Mouse (Mus musculus) adrenal gland, postnatal 25 days (tissue): ENCODE data around the gene Ift27. TPM values are rescaled to one million over a fixed set of nuclear protein-coding genes. Genes with fewer than 3 reads are reported as not detected.
A peak's percentile ranks its signal among the peaks of the same experiment; 100 is the strongest.

ENCODE experiments used
- DNase-seq: peaks from one replicate; pipeline ENCODE4 v3.0.0; 2021; ENCODE audit warnings: mixed read lengths
- total RNA-seq: library from RNA; stranded (reverse); gene quantifications from 2 replicates; pipeline ENCODE4 v1.2.3, GENCODE M21; 2021

Gene Ift27
- total RNA-seq, 1 experiment from 2014 or later: 20.3 TPM

DNA sequence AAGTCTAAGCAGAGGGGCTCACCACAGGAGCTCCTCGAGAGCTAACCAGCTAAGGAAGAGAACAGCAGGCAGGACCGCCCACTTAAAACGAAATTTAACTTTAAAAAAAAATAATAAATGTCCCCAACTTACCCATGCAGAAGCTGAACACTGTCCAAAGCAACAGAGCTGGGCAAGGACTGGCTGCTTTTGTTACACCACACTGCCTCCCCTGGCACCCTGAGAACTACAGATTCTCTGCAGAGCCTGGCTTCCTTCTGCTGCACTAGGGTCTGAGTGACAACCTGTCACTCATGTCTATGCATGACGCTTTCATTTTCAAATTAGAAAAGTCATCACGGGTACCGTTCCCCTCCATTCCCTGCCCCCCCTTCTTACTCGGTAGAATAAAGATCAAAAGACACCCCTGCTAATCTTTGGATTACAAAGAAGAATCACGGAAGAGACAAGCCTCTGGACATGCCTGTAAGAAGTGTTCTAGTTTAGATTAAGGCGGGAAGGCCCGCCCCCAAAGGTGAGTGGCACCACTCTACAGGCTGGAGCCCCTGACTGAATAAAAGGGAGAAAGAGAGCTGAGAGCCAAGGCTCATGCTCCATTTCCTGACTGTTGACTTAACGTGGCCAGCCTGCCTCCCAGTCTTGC, 1.5 kb downstream of the Ift27 start:
- DNase-seq: no peak

DNA sequence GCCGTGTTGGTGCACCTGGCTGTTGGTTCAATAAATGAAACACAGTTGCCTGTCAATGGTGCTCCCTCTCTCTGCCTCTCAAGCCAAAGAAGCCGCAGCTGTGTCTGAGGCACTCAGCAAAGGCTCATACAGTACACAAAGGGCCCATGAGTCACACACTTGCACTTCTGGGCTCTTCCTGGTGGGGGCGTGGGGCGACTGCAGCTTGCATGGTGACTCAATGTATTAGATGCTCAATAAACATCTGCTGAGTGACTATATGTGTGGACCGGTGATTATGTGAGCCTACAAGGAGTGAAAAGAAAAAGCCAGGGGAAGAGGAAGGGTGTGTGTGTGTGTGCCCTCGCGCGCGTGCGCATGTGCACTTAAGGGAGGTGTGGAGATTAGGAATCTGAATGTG, 2.3 kb downstream of the Ift27 start:
- no peak for DNase-seq

DNA sequence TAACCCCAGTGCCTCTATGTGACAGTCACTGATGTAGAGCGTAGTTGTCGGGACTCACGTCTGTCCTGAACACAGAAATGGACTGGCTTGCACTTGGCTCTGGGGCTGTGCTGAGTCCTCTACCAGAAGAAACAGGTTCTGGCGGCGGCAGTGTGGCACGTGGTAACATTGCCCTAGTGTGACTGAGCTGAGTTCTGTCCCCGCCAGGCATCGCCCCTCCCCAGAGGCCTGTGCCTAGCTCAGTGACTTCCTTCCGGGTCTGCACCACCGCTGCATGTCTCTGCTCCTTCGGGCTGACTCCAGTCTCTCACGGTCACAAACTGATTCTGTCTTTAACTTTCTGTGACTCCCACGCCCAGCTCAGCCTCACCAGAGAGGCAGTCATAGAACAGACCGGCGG, 3.2 kb downstream of the Ift27 start:
- DNase-seq: no peak

DNA sequence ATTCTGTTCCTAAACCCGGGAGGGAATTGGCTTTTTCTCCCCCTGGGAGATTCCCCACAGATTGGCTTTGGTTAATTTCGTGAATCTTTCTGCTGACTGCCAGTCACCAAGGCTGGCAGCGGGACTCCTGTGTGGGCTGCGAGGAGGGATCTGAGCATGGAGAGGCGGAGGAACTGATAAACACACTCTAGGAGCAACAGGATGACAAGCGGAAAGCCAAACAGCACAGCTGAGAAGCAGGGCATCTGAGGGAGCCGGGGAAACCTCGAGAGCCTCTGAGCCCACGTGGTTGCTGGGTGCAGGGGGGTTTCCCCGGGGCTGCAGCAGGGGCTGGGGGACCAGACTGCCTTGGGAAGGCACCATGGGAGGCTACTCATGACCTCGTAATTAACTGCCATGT, 4.3 kb downstream of the Ift27 start:
- DNase-seq: no peak

DNA sequence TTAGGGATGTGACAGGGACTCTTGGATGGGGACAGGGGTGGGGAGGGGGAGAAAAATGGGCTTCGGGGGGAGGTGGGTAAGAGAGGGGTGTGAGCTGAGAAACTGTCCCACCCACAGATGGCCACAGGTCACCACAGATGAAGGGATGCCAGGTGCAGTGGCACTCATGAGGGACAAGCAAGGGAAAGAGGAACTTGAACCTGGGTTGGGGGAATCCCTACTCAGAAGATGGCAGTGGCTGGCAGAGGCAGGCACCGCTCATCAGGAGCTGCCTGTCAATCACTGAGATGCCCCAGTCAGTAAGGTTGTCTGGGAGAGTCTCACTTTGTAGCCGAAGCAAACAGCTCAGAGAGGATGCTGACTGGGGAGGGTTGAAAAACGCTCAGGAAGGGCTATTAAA, 8.6 kb downstream of the Ift27 start:
- no peak for DNase-seq

DNA sequence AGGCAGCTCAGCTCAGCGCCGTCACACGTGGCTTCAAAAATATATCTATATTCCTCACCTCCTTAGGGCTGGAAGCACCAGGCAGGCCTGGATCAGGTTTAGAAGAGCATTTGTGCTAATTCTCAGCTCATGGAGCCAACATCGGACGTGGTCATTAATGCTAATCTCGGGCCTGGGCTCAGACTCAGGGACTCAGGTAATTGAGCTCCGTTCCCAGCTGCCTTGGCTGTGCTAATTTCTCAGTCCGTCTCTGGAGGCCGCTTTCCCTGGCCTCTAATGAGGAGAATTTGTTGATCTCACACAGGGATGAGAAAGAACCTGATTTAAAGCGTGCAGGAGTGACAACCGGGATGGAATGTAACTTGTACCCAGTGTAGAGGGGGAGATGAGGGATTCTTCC, 9.4 kb downstream of the Ift27 start:
- DNase-seq: no peak

DNA sequence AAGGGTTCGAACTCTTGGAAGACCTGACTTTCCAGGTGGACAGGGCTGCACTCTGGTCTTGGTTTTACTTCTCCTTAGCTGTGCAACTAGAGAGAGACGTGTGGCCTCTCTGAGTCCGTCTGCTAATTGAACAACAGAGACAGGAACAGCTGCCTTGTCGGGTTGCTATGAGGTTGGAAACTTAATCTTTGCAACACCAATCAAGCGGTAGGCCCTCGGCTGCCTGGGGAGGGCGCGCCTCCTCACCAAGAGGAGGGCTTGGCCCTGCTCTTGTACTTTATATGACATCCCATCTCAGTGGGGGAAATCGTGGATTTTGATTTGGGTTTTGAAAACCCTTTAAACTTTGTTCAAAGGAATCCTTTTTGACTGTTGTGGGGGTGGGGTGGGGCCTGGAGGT, 12.0 kb downstream of the Ift27 start:
- DNase-seq: no peak

DNA sequence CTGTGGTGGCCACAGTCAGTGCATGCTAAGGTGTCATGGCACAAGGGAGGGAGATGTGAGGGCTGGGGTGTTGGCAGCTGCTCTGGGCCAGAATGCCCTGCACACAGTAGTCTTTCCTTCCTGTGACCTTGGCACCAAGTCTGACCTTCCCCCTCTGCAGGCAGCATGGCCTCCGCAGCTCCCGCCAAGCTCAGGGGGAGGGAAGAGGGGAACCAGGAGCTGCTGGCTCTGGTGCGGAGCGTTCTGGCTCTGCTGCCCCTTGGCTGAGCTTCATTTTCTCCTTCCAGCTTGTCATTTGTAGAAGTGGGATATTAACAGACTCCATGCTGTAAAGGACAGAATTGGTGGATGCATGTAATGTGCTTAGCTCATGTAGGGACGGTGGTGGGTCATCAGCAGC, 15.6 kb downstream of the Ift27 start:
- DNase-seq: no peak

DNA sequence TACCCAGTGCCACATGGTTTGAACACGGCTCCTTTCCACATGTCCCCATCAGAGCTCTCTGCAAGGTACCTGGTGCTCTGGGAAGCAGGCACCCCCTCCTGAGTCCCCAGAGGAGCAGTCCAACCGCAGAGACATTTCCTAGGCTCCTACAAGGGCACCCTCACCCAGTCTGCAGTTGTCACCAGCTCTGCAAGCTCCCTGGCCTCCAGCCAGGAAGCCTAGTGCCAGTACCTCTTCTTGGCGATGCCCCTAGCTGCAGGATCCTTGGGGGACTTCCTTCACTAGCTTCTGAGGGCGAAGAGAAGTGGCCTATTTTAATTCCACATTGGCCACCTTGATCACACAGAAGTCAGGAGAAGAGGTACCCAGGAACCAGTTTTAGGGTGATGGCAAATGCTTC, 16.1 kb downstream of the Ift27 start:
- no peak for DNase-seq

DNA sequence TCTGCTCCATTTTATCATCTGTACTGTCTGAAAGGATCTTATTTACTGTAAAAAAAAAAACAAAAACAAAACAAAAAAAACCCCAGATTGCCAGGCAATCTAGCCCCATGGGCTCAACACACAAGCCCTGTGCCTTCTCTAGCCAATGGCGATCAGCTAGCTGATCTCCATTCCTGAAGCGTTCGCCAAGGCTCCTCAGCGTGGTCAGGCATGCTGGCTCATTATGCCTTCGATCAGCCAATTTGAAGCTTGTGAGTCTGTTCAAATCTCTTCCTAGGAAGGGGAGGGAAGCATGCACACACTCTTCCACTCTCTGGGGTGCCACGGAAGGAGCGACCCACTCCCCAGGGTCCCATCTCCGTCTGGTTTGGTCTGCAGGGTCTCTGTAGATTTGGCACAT, 16.6 kb downstream of the Ift27 start:
- no peak for DNase-seq

DNA sequence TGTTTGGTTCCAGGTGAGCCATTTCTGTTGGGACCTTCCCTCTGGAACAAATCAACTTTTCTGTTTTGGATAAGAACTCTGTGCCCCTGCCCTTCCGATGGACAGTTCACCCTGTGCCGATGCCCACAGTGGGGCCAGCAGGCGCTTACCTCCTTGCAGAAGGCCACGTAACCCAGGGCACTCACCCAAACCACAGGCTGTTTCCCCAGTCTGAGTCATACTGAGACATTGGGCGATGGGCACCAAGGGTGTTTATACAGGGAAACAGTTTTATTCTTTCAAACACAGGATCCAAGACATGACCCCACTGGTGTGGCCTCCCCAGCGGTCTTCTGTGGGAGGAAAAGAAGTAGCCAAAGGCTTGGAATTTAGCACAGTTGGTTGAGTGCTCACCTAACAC, 18.5 kb downstream of the Ift27 start:
- DNase-seq: no peak

DNA sequence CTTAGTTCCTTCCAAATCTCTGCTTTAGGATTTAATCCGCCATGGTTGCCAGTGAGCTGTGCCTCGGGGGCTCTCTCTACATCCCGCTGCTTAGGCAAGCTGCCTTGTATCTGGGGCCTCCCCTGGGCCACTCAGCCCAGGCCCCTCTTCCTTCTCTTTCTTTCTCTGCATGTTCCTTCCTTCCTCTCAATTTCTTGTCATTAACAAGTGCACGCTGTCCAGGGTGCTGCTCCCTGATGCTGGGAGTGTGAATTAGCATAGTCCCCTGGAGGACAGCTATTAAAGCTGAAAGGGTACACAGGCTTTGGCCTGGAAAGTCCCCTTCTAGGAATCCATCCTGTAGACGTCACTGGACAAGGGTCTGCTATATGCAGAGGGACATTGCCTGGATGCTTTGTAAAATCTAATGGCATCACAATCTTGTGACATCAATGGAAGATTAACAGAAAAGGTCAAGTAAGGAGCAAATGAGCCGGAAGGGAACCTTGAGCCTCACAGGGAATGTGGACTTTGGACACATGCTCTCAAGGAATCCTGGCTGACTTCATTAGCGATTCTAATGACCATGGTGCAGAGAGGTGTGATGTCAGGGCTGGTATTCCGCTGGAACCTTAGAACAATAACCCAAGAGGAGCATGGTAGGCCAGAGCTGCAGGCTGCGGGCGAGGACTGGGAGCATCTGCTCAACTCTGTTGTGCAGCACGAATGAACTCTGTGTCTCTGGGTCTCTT, 20.7 kb downstream of the Ift27 start:
- DNase-seq: no peak

DNA sequence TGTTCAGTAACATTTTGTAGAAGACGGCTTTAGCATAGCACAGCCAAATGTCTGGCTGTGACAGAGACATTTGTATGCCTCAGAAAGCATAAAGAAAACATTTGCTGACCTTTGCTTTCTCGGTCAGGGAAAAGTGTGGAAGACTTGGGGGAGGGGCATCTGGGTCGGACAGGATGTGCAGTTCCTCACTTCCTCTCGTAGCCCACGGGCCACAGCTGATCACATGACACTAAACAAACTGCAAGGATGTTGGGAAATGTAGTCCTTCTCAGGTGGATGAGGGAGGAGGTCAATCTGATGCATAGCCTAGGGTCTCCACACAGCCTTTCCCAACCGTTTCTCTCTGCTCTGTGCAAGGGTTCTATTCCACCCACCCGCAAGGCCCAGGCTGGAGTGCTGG, 25.3 kb downstream of the Ift27 start:
- no peak for DNase-seq

DNA sequence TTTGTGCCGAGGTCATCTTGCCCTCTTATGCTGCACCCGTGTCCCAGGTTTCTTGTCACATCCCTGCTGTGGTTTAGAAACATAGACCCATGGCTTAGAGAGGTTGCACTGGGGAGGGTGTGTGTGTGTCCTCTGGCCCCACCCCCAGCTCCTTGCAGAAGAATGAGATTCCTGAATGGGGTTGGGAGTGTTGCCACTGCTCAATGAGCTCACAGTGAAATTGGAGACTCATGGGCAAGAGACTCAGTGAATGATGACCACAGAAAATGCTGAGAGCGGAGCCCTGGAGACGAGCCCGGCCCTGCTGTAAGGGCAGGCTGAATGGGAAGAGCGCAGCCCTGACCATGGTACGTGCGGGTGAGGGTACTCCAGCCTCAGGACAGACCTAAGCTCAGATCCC, 33.7 kb downstream of the Ift27 start:
- DNase-seq: no peak

DNA sequence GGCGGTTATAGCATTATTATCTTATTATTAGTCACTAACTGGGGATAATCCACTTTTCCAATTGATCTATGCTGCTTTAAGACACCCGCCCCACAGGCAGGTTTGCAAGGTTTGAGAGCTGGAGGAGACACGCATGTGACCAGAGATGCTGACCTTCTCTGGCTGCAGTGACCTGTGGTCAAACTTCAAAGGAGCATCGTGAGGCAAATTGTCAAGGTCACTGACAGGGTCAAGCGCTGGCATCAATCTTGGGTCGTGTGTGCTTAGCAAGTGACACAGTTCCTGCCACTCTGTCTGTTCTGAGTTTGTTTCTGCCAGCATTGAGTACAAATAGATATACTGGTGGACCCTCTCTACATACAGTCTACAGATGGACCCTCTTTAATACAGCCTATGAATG, 39.3 kb downstream of the Ift27 start:
- no peak for DNase-seq

DNA sequence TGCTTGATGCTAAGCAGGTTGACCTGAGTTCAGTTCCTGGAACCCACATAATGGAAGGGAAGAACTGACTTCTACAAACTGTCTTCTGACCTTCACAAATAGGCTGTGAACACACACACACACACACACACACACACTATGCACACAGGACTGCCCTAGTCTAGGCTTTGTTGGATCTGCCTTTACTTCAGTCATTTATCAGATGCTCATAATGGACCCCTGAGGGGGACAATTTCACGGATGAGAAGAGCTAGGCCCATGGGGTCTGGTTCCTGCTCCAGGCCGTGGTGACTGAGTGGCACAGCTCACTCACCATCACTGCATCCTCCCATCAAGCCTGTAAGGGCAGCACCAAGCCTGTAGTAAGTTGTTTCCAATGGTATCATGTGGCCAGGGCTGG, 40.5 kb downstream of the Ift27 start:
- no peak for DNase-seq

DNA sequence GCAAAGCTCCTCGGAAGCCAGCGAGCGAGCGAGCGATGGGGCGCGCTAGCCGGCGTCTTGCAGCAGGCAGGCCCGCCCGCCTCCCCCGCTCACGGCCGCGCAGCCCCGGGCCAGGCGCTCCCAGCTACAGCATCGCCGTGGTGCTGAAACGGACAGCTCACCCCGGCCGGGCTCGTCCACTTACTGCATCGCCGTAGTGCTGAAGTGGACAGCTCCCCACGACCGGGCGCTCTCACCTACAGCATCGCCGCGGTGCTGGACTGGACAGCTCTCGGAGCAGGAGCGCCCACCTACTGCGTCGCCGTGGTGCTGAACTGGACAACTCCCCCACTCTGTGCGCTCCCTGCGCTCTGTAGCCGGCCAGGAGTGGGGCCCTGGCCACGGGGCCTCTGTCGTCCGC, 54.2 kb downstream of the Ift27 start, which contains the start of gene Cacng2:
Cacng2 (minus strand) TSS at position 325 of the 400 bp plus-strand sequence.
- peak; percentile 97 for DNase-seq

DNA sequence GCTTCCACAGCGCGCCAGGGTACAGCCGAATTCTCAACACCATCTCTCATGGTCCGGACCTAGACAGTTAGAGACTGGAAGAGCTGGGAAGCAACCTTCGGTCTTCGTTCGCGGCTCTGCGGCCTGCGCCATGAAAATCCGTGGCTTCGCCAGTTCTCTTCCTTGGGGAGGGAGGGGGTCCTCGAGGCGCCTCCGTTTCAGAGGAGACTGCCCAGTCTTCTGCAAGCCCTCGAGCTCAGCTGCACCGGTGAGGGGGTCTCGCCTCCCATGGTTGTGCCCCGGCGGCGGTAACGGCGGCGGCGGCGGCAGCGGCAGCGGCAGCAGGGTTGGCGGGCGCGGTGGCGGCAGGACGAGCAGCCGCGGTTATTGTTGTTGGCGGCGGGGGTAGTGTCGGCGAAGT, 54.7 kb downstream of the Ift27 start:
- DNase-seq: no peak

DNA sequence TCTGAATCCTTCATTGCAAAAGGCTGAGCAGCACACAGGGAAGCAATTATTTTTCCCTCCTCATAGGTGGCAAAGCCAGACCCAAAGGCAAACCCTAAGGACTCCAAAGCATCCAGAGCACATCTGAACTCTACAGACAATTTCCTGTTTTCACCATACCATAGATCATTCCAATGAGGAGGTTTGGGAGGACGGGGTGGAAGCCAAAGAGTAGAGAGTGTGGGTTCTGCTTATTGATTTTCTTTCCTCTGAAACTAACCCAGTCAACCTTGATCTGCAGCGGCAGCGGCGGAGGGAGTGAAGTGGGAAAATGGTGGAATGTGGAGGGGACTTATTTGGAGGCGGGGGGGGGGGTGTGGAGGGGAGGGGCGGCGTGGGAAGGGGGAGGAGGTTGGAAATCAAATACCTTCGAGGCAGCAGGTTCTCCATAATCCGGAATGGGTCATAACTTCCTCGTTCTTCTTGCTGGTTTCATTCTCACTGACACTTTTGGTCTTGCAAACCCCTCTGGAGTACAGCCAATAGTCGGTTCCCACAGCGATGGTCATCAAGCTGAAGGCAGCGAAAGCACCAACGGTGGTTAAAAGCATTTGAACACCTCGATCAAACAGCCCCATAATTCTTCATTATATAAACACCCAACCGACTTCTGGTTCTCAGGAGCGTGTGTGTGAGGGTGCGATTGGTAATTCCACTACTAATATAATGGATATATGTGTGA, 55.5 kb downstream of the Ift27 start:
- DNase-seq: no peak

DNA sequence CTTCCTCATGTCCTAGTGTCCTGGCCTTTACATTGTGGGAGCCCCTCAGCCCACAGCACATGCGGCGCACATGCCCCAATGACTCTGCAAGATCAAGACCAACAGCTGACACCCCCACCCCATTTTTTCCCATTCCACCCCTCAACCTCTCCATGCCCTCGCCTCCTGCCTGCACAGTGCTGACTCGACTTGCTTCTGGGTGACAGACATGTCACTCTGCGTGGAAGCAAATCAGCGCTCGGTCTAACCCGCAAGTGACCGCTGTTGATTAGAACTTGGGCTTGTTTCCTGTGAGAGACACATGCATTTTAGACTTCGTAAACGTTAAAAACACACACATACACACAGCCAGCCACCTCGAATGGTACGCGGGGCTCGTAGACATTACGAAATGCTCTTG, 56.2 kb downstream of the Ift27 start:
- no peak for DNase-seq

DNA sequence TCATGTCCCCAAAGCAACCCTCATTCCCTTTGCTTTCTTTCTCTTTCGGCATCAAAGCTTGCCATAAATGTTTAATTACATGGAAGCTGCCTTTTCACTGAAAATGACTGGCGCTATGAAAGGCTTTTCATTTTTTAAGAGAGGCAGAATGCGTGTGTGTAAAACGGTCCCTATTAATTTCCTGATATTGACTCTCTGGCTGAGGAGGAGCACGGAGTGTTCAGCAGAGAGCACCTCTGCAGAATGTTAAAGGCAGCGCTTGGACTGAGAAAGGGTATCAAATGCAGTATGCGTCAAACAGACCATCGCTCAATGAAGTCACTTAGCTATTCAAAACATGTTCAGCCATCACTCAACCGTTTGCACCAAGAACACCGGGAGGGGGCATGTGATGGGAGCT, 57.0 kb downstream of the Ift27 start:
- DNase-seq: no peak

DNA sequence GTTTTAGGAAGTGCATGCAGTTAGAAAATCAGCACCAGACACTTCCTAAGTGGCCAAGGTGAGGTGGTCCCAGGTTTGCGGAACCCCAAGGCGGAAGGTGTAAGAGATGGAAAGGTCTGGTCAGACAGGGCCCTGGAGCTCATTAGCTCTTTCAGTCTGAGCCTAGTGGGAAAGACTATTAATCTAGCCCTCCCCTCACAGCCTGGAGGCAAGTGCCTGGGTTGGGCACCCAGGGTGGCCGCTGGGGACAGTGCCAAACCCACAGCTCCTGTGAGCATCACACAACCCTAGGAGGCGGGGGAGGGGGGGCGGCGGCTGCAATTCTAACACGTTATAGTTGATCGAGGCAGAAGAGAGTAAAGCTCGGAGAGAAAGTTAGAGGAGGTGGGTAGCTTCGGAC, 57.7 kb downstream of the Ift27 start:
- DNase-seq: no peak
